ENCODE assay signal across 32 mouse cellular contexts in the genomic region with DNA sequence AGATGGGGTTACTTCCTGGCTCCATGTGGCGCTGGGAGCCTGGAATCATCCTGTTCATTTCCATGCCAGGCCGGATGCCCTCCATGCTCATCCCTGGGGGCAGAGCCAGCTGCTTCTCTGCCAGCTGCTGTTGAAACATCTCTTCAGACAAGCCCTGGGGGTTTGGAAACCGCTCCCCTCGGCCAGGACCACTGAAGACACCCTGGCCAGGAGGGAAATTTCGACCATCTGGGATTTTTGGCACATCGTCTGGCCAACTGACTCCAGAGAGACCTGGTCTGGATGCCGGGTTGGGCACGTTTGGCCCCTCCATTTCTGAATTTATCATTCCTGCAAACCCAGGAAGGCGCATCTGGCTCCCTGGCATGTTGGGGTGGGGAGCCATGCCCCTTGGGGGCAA. TPM values are rescaled to one million over a fixed set of nuclear protein-coding genes. Genes with fewer than 3 reads are reported as not detected.
DNase-seq lines count a peak whose midpoint lies in the region; ATAC-seq lines count a peak whose summit lies in the region.
"Had no signal": no experiment of that assay in that cellular context is flagged by ENCODE, and none has a peak within 500 bp of the region (broad histone marks: within the 10 kb centered on the region; RNA-seq: fewer than 3 reads in every experiment).

No protein-coding gene starts in this region.

- 0 out of 2 replicates have a peak, but pooled peaks have one; percentile 19 for ATAC-seq in hindbrain, embryonic 16.5 days
- ATAC-seq in hindbrain, embryonic 11.5 days (ENCODE audit: low FRiP score): no peak
- no peak for ATAC-seq in neural tube, embryonic 13.5 days (ENCODE audit: low read depth)
- ATAC-seq in heart, embryonic 11.5 days (replicated peaks; ENCODE audit: insufficient number of reproducible peaks, low FRiP score, low TSS enrichment): no peak
- ATAC-seq: forebrain, postnatal 0 days; inflammation-experienced regulatory T-cells, adult 6 months; lung, postnatal 0 days had no signal

- peaks cover 71% of the 10 kb centered on the region for H3K36me3 ChIP-seq in hindbrain, embryonic 16.5 days (ENCODE audit: control insufficient read depth, insufficient read depth, low read length)
- H3K36me3 ChIP-seq in hindbrain, embryonic 11.5 days (ENCODE audit: control insufficient read depth, insufficient read depth, low read length): peaks cover 33% of the 10 kb centered on the region
- peaks cover 98% of the 10 kb centered on the region for H3K36me3 ChIP-seq in neural tube, embryonic 13.5 days
- peaks cover 55% of the 10 kb centered on the region for H3K36me3 ChIP-seq in heart, embryonic 11.5 days (ENCODE audit: control insufficient read depth, insufficient read depth, low read length)

- H3K4me1 ChIP-seq in hindbrain, embryonic 16.5 days (ENCODE audit: control insufficient read depth, insufficient read depth, low read depth, low read length): no peaks in the 10 kb centered on the region
- H3K4me1 ChIP-seq in hindbrain, embryonic 11.5 days (replicated peaks; ENCODE audit: control insufficient read depth, insufficient read depth, low read length): no peaks in the 10 kb centered on the region
- H3K4me1 ChIP-seq in neural tube, embryonic 13.5 days (replicated peaks): peaks cover 8% of the 10 kb centered on the region; the same call in 1 of the 2 replicates
- no peaks in the 10 kb centered on the region for H3K4me1 ChIP-seq in heart, embryonic 11.5 days (ENCODE audit: control insufficient read depth, insufficient read depth, low read length)
- H3K4me1 ChIP-seq: limb, embryonic 10.5 days; liver, embryonic 13.5 days; midbrain, embryonic 12.5 days had no signal

- 59% methylated on average over 9 of the region's 9 CpGs for WGBS in hindbrain, embryonic 16.5 days
- WGBS in hindbrain, embryonic 11.5 days: 95% methylated on average over 9 of the region's 9 CpGs
- WGBS in neural tube, embryonic 13.5 days: 70% methylated on average over 9 of the region's 9 CpGs
- 88% methylated on average over 9 of the region's 9 CpGs for WGBS in heart, embryonic 11.5 days (ENCODE audit: insufficient replicate concordance)

- H3K4me3 ChIP-seq in hindbrain, embryonic 16.5 days (ENCODE audit: low read length): no peak overlapping the region
- H3K4me3 ChIP-seq in hindbrain, embryonic 11.5 days (ENCODE audit: low read depth, low read length): no peak overlapping the region
- H3K4me3 ChIP-seq in neural tube, embryonic 13.5 days: no peak overlapping the region
- no peak overlapping the region for H3K4me3 ChIP-seq in heart, embryonic 11.5 days (ENCODE audit: low read depth, low read length)
- H3K4me3 ChIP-seq: erythroblast, embryonic 14.5 days; heart, adult 2 months; heart, embryonic 13.5 days; layer of hippocampus, adult 2 months; limb, embryonic 10.5 days; limb, embryonic 15.5 days; liver, embryonic 13.5 days; megakaryocyte, embryonic 14.5 days; midbrain, embryonic 12.5 days had no signal

- no peaks in the 10 kb centered on the region for H3K27me3 ChIP-seq in hindbrain, embryonic 16.5 days (replicated peaks; ENCODE audit: control insufficient read depth, insufficient read depth, low read length)
- no peaks in the 10 kb centered on the region for H3K27me3 ChIP-seq in hindbrain, embryonic 11.5 days (ENCODE audit: control insufficient read depth, insufficient read depth, low read length)
- no peaks in the 10 kb centered on the region for H3K27me3 ChIP-seq in neural tube, embryonic 13.5 days
- no peaks in the 10 kb centered on the region for H3K27me3 ChIP-seq in heart, embryonic 11.5 days (ENCODE audit: control insufficient read depth, insufficient read depth, low read length)
- H3K27me3 ChIP-seq: heart, embryonic 13.5 days; limb, embryonic 15.5 days; liver, embryonic 13.5 days; megakaryocyte, embryonic 14.5 days; midbrain, embryonic 12.5 days had no signal

- no peaks in the 10 kb centered on the region for H3K9me3 ChIP-seq in hindbrain, embryonic 16.5 days (ENCODE audit: control insufficient read depth, low read length)
- H3K9me3 ChIP-seq in hindbrain, embryonic 11.5 days (ENCODE audit: control insufficient read depth, low read length): no peaks in the 10 kb centered on the region
- no peaks in the 10 kb centered on the region for H3K9me3 ChIP-seq in neural tube, embryonic 13.5 days
- no peaks in the 10 kb centered on the region for H3K9me3 ChIP-seq in heart, embryonic 11.5 days (replicated peaks; ENCODE audit: control insufficient read depth, low read length)
- H3K9me3 ChIP-seq: heart, embryonic 13.5 days; limb, embryonic 10.5 days; limb, embryonic 15.5 days; liver, embryonic 13.5 days; megakaryocyte, embryonic 14.5 days; midbrain, embryonic 12.5 days had no signal

- H3K9ac ChIP-seq in hindbrain, embryonic 16.5 days (ENCODE audit: low read depth, low read length): no peak overlapping the region
- no peak overlapping the region for H3K9ac ChIP-seq in hindbrain, embryonic 11.5 days (ENCODE audit: low read depth, low read length)
- no peak overlapping the region for H3K9ac ChIP-seq in neural tube, embryonic 13.5 days
- H3K9ac ChIP-seq in heart, embryonic 11.5 days (ENCODE audit: low read depth, low read length): no peak overlapping the region
- H3K9ac ChIP-seq: forebrain, postnatal 0 days; heart, embryonic 13.5 days; limb, embryonic 15.5 days; liver, embryonic 13.5 days; midbrain, embryonic 12.5 days had no signal

- no peak overlapping the region for H3K4me2 ChIP-seq in hindbrain, embryonic 16.5 days (ENCODE audit: low read length)
- H3K4me2 ChIP-seq in hindbrain, embryonic 11.5 days (replicated peaks; ENCODE audit: low read depth, low read length): no peak overlapping the region
- H3K4me2 ChIP-seq in neural tube, embryonic 13.5 days: no peak overlapping the region
- no peak overlapping the region for H3K4me2 ChIP-seq in heart, embryonic 11.5 days
- H3K4me2 ChIP-seq: heart, embryonic 13.5 days; limb, embryonic 15.5 days; liver, embryonic 13.5 days; midbrain, embryonic 12.5 days had no signal

- no peak overlapping the region for H3K27ac ChIP-seq in hindbrain, embryonic 16.5 days (ENCODE audit: low read depth, low read length)
- no peak overlapping the region for H3K27ac ChIP-seq in hindbrain, embryonic 11.5 days (ENCODE audit: low read depth, low read length)
- 0 out of 2 replicates have a peak overlapping the region, but pooled peaks have one; percentile 33 for H3K27ac ChIP-seq in neural tube, embryonic 13.5 days (replicated peaks)
- H3K27ac ChIP-seq in heart, embryonic 11.5 days (ENCODE audit: low read depth, low read length): no peak overlapping the region
- H3K27ac ChIP-seq: heart, adult 2 months; layer of hippocampus, adult 2 months; limb, embryonic 10.5 days; limb, embryonic 15.5 days; liver, embryonic 13.5 days; midbrain, embryonic 12.5 days; stomach, postnatal 0 days had no signal

- DNase-seq in cerebellum, adult 18-20 months: peak; percentile 31 to 34
- no peak for DNase-seq in cerebellum, adult 8-10 months
- DNase-seq in hindbrain, embryonic 11.5 days (ENCODE audit: low spot score): no peak
- DNase-seq in neural tube, embryonic 10.5 days (ENCODE audit: extremely low spot score, low spot score): no peak
- peak; percentile 28 to 34 for DNase-seq in cerebellum, postnatal 36 days
- DNase-seq: adrenal gland, postnatal 25 days; forebrain, postnatal 0 days; gastrocnemius, postnatal 36 days; heart, adult 2 months; heart, postnatal 10 days; kidney, adult 11 months; kidney, postnatal 36 days; liver, embryonic 13.5 days; lung, adult 18-20 months; lung, postnatal 4 days; right cerebral cortex, adult 18-20 months; right cerebral cortex, postnatal 4 days; thymus, adult 18-20 months; thymus, postnatal 25 days had no signal

RNA-seq across cellular contexts. Expression of gene Acp6, which starts 50.8 kb away (rescaled TPM):
- polyA plus RNA-seq in hindbrain, embryonic 16.5 days (2015; fragmentation: Nextera tagmentation; extraction: Ambion mirVana): 22.1 and 24.2 TPM in 2 replicates
- polyA plus RNA-seq in hindbrain, embryonic 11.5 days (2014; fragmentation: Nextera tagmentation; extraction: Ambion mirVana): 18.1 and 21.1 TPM in 2 replicates
- polyA plus RNA-seq in neural tube, embryonic 13.5 days (2015; fragmentation: Nextera tagmentation; extraction: Ambion mirVana): 16.3 and 21.1 TPM in 2 replicates
- 54.0 and 59.2 TPM in 2 replicates for polyA plus RNA-seq in heart, embryonic 11.5 days (2014; fragmentation: Nextera tagmentation; extraction: Ambion mirVana)

Comparison
In these comparisons a context has a peak if more than half of its experiments do, and no peak if none do; other contexts are left out.
1. DNase-seq: peak in cerebellum, adult 18-20 months (2 of 2) and cerebellum, postnatal 36 days (2 of 2); none in cerebellum, adult 8-10 months (single experiment), hindbrain, embryonic 11.5 days (single experiment) and neural tube, embryonic 10.5 days (single experiment).